Mouse (Mus musculus): ENCODE measurements around the gene Ptprg. TPM values are rescaled to one million over a fixed set of nuclear protein-coding genes. Genes with fewer than 3 reads are reported as not detected.

The Ptprg gene
- polyA plus RNA-seq, 1 experiment from 2014 or later, result 15.8 TPM

GRCm38 (mm10) chr14:11551892-11552291, 1.4 kb upstream of the Ptprg start:
- H3K9me3 ChIP-seq (ENCODE audit: control insufficient read depth, low read length), result no peaks in the 10 kb centered on the region
- H3K27me3 ChIP-seq (ENCODE audit: control insufficient read depth, insufficient read depth, low read length), result no peaks in the 10 kb centered on the region
- peaks cover 7 to 19% of the 10 kb centered on the region in 2 experiments for H3K4me1 ChIP-seq (ENCODE audit: control insufficient read depth in 2 of 2, insufficient read depth in 2 of 2, low read length in 2 of 2)
- ATAC-seq (ENCODE audit: insufficient number of reproducible peaks, insufficient read depth, low FRiP score, low read depth), result no peak
- H3K4me3 ChIP-seq (ENCODE audit: control insufficient read depth in 1 of 2, insufficient read depth in 1 of 2, low read depth in 1 of 2, low read length in 2 of 2), result peak overlapping the region; percentile 72 to 93
- H3K36me3 ChIP-seq (ENCODE audit: control insufficient read depth, insufficient read depth, low read length), result no peaks in the 10 kb centered on the region
- peak overlapping the region; percentile 95 for H3K4me2 ChIP-seq (ENCODE audit: low read length)
- no peak overlapping the region for H3K27ac ChIP-seq (replicated peaks in 1 of 2; ENCODE audit: control insufficient read depth in 1 of 2, insufficient read depth in 1 of 2, low read depth in 2 of 2, low read length in 2 of 2)
- WGBS, result 11% methylated on average over 11 of the region's 11 CpGs
- peak overlapping the region; percentile 93 for H3K9ac ChIP-seq (ENCODE audit: low read length)

GRCm38 (mm10) chr14:11552521-11553272, 635 bp upstream of the Ptprg start:
- no peaks in the 10 kb centered on the region for H3K9me3 ChIP-seq (ENCODE audit: control insufficient read depth, low read length)
- peak overlapping the region; percentile 95 for H3K4me2 ChIP-seq (ENCODE audit: low read length)
- H3K36me3 ChIP-seq (ENCODE audit: control insufficient read depth, insufficient read depth, low read length), result no peaks in the 10 kb centered on the region
- H3K4me1 ChIP-seq (ENCODE audit: control insufficient read depth in 2 of 2, insufficient read depth in 2 of 2, low read length in 2 of 2), result peaks cover 9 to 21% of the 10 kb centered on the region in 2 experiments
- peak overlapping the region; percentile 72 to 93 for H3K4me3 ChIP-seq (ENCODE audit: control insufficient read depth in 1 of 2, insufficient read depth in 1 of 2, low read depth in 1 of 2, low read length in 2 of 2)
- ATAC-seq (ENCODE audit: insufficient number of reproducible peaks, insufficient read depth, low FRiP score, low read depth), result no peak
- no peaks in the 10 kb centered on the region for H3K27me3 ChIP-seq (ENCODE audit: control insufficient read depth, insufficient read depth, low read length)
- peak overlapping the region; percentile 93 for H3K9ac ChIP-seq (ENCODE audit: low read length)
- H3K27ac ChIP-seq (replicated peaks in 1 of 2; ENCODE audit: control insufficient read depth in 1 of 2, insufficient read depth in 1 of 2, low read depth in 2 of 2, low read length in 2 of 2), result peak overlapping the region; percentile 93 to 98
- WGBS, result 2% methylated on average over 33 of the region's 33 CpGs

GRCm38 (mm10) chr14:11553679-11554305, 460 bp downstream of the Ptprg start:
- H3K4me2 ChIP-seq (ENCODE audit: low read length), result peak overlapping the region; percentile 95
- H3K27me3 ChIP-seq (ENCODE audit: control insufficient read depth, insufficient read depth, low read length), result no peaks in the 10 kb centered on the region
- H3K27ac ChIP-seq (replicated peaks in 1 of 2; ENCODE audit: control insufficient read depth in 1 of 2, insufficient read depth in 1 of 2, low read depth in 2 of 2, low read length in 2 of 2), result peak overlapping the region; percentile 93 to 98
- H3K36me3 ChIP-seq (ENCODE audit: control insufficient read depth, insufficient read depth, low read length), result no peaks in the 10 kb centered on the region
- no peaks in the 10 kb centered on the region for H3K9me3 ChIP-seq (ENCODE audit: control insufficient read depth, low read length)
- H3K4me1 ChIP-seq (ENCODE audit: control insufficient read depth in 2 of 2, insufficient read depth in 2 of 2, low read length in 2 of 2), result peaks cover 9 to 21% of the 10 kb centered on the region in 2 experiments
- peak overlapping the region; percentile 93 for H3K9ac ChIP-seq (ENCODE audit: low read length)
- under 1% methylated on average over 56 of the region's 57 CpGs for WGBS
- peak; percentile 40 for ATAC-seq (ENCODE audit: insufficient number of reproducible peaks, insufficient read depth, low FRiP score, low read depth)
- peak overlapping the region; percentile 72 to 93 for H3K4me3 ChIP-seq (ENCODE audit: control insufficient read depth in 1 of 2, insufficient read depth in 1 of 2, low read depth in 1 of 2, low read length in 2 of 2)

- peak overlapping the region; percentile 72 to 93 for H3K4me3 ChIP-seq (ENCODE audit: control insufficient read depth in 1 of 2, insufficient read depth in 1 of 2, low read depth in 1 of 2, low read length in 2 of 2)
- no peaks in the 10 kb centered on the region for H3K9me3 ChIP-seq (ENCODE audit: control insufficient read depth, low read length)
- H3K36me3 ChIP-seq (ENCODE audit: control insufficient read depth, insufficient read depth, low read length), result no peaks in the 10 kb centered on the region
- no peaks in the 10 kb centered on the region for H3K27me3 ChIP-seq (ENCODE audit: control insufficient read depth, insufficient read depth, low read length)
- peaks cover 9 to 21% of the 10 kb centered on the region in 2 experiments for H3K4me1 ChIP-seq (ENCODE audit: control insufficient read depth in 2 of 2, insufficient read depth in 2 of 2, low read length in 2 of 2)
- under 1% methylated on average over 46 of the region's 46 CpGs for WGBS
- peak overlapping the region; percentile 93 for H3K9ac ChIP-seq (ENCODE audit: low read length)
- H3K27ac ChIP-seq (replicated peaks in 1 of 2; ENCODE audit: control insufficient read depth in 1 of 2, insufficient read depth in 1 of 2, low read depth in 2 of 2, low read length in 2 of 2), result peak overlapping the region; percentile 93 to 98
- peak overlapping the region; percentile 95 for H3K4me2 ChIP-seq (ENCODE audit: low read length)
- 0 out of 2 replicates have a peak, but pooled peaks have one; percentile 29 for ATAC-seq (ENCODE audit: insufficient number of reproducible peaks, insufficient read depth, low FRiP score, low read depth)
These were observed 1.1 kb downstream of the Ptprg start for GRCm38 (mm10) chr14:11554306-11555041.

GRCm38 (mm10) chr14:11555061-11555501, 1.7 kb downstream of the Ptprg start:
- Histone ChIP-seq H3K9me3 (ENCODE audit: control insufficient read depth, low read length) (no peaks in the 10 kb centered on the region), H3K9ac (ENCODE audit: low read length) (peak overlapping the region; percentile 93), H3K4me2 (ENCODE audit: low read length) (peak overlapping the region; percentile 95), H3K4me1 (ENCODE audit: control insufficient read depth in 2 of 2, insufficient read depth in 2 of 2, low read length in 2 of 2) (peaks cover 9 to 21% of the 10 kb centered on the region in 2 experiments), H3K4me3 (ENCODE audit: control insufficient read depth in 1 of 2, insufficient read depth in 1 of 2, low read depth in 1 of 2, low read length in 2 of 2) (peak overlapping the region; percentile 72 to 93), H3K27me3 (ENCODE audit: control insufficient read depth, insufficient read depth, low read length) (no peaks in the 10 kb centered on the region), H3K27ac (replicated peaks in 1 of 2; ENCODE audit: control insufficient read depth in 1 of 2, insufficient read depth in 1 of 2, low read depth in 2 of 2, low read length in 2 of 2) (peak overlapping the region in 1 of 2 experiments; percentile 98; a peak in 1 of 4 replicates), H3K36me3 (ENCODE audit: control insufficient read depth, insufficient read depth, low read length) (no peaks in the 10 kb centered on the region)
- WGBS, result under 1% methylated on average over 17 of the region's 17 CpGs
- ATAC-seq (ENCODE audit: insufficient number of reproducible peaks, insufficient read depth, low FRiP score, low read depth), result no peak

GRCm38 (mm10) chr14:11555521-11556355, 2.4 kb downstream of the Ptprg start:
- Histone ChIP-seq H3K27me3 (ENCODE audit: control insufficient read depth, insufficient read depth, low read length) (no peaks in the 10 kb centered on the region), H3K4me2 (ENCODE audit: low read length) (peak overlapping the region; percentile 95), H3K9me3 (ENCODE audit: control insufficient read depth, low read length) (no peaks in the 10 kb centered on the region), H3K4me3 (ENCODE audit: control insufficient read depth in 1 of 2, insufficient read depth in 1 of 2, low read depth in 1 of 2, low read length in 2 of 2) (peak overlapping the region; percentile 72 to 93), H3K27ac (replicated peaks in 1 of 2; ENCODE audit: control insufficient read depth in 1 of 2, insufficient read depth in 1 of 2, low read depth in 2 of 2, low read length in 2 of 2) (no peak overlapping the region), H3K9ac (ENCODE audit: low read length) (peak overlapping the region; percentile 93), H3K36me3 (ENCODE audit: control insufficient read depth, insufficient read depth, low read length) (no peaks in the 10 kb centered on the region), H3K4me1 (ENCODE audit: control insufficient read depth in 2 of 2, insufficient read depth in 2 of 2, low read length in 2 of 2) (peaks cover 9 to 21% of the 10 kb centered on the region in 2 experiments)
- WGBS, result under 1% methylated on average over 35 of the region's 35 CpGs
- no peak for ATAC-seq (ENCODE audit: insufficient number of reproducible peaks, insufficient read depth, low FRiP score, low read depth)
